Mouse (Mus musculus): ENCODE results near the gene Fgf22. TPM values are rescaled to one million over a fixed set of nuclear protein-coding genes. Genes with fewer than 3 reads are reported as not detected.

Fgf22 gene
- not detected for total RNA-seq (2021)
- polyA plus RNA-seq (2012; rRNA removed), result 0.18 and 0.68 TPM in 2 replicates
- long read RNA-seq, result 0 reads

GRCm38 (mm10) chr10:79754856-79755516 lies at the start of gene Fgf22:
Gene Fgf22 (plus strand): TSS chr10:79755076.
- DNase-seq, result peak; percentile 88

- DNase-seq, result no peak
Measured at GRCm38 (mm10) chr10:79705951-79706350, 48.9 kb upstream of the Fgf22 start.

- no peak for DNase-seq
Measured at GRCm38 (mm10) chr10:79706406-79707094, 48.3 kb upstream of the Fgf22 start.

- DNase-seq, result no peak
Measured at GRCm38 (mm10) chr10:79707162-79707561, 47.7 kb upstream of the Fgf22 start.

GRCm38 (mm10) chr10:79707759-79708158 lies 47.1 kb upstream of the Fgf22 start:
- DNase-seq, result no peak

- DNase-seq, result no peak
Measured at GRCm38 (mm10) chr10:79708668-79709067, 46.2 kb upstream of the Fgf22 start.

- DNase-seq, result no peak
Measured at GRCm38 (mm10) chr10:79709307-79709706, 45.6 kb upstream of the Fgf22 start.

- no peak for DNase-seq
Measured at GRCm38 (mm10) chr10:79712029-79712428, 42.8 kb upstream of the Fgf22 start.

GRCm38 (mm10) chr10:79712499-79713126 lies 42.3 kb upstream of the Fgf22 start:
- DNase-seq, result peak; percentile 78

GRCm38 (mm10) chr10:79713163-79713562 lies 41.7 kb upstream of the Fgf22 start:
- no peak for DNase-seq

GRCm38 (mm10) chr10:79714996-79715395 lies 39.9 kb upstream of the Fgf22 start:
- DNase-seq, result no peak

GRCm38 (mm10) chr10:79716254-79716987 lies 38.5 kb upstream of the Fgf22 start, which contains the start of gene Hcn2:
Gene Hcn2 (plus strand): TSS chr10:79716634.
- DNase-seq, result no peak

GRCm38 (mm10) chr10:79716988-79717355 lies 37.9 kb upstream of the Fgf22 start:
- DNase-seq, result peak; percentile 65

GRCm38 (mm10) chr10:79717640-79718357 lies 37.1 kb upstream of the Fgf22 start:
- peak; percentile 76 for DNase-seq

GRCm38 (mm10) chr10:79721089-79721488 lies 33.8 kb upstream of the Fgf22 start:
- DNase-seq, result no peak

- no peak for DNase-seq
Measured at GRCm38 (mm10) chr10:79723047-79723446, 31.8 kb upstream of the Fgf22 start.

- no peak for DNase-seq
Measured at GRCm38 (mm10) chr10:79723692-79724091, 31.2 kb upstream of the Fgf22 start.

GRCm38 (mm10) chr10:79726090-79726489 lies 28.8 kb upstream of the Fgf22 start:
- peak; percentile 64 for DNase-seq

GRCm38 (mm10) chr10:79728323-79729249 lies 26.3 kb upstream of the Fgf22 start:
- DNase-seq, result no peak

- no peak for DNase-seq
Measured at GRCm38 (mm10) chr10:79729357-79729965, 25.4 kb upstream of the Fgf22 start.
